Mouse (Mus musculus) stomach, postnatal 0 days (tissue): Measurements from ENCODE around the gene Ift172. TPM values are rescaled to one million over a fixed set of nuclear protein-coding genes. Genes with fewer than 3 reads are reported as not detected.

Source experiments
- ATAC-seq: fragments of 200-750 bp; cut with Nextera tagmentation; 2 replicates; pipeline ENCODE4 v1.8.0; 2017; ENCODE audit not compliant: low FRiP score, low TSS enrichment
- DNase-seq: peaks from one replicate; pipeline ENCODE4 v3.0.0-alpha.2; 2016; ENCODE audit warnings: low spot score
- H3K27ac ChIP-seq: fragments of 300-500 bp; sonication (generic); replicated peaks from 2 replicates; pipeline ENCODE4 v1.5.1; 2014; ENCODE audit warnings: mild to moderate bottlenecking, control low read depth
- H3K27me3 ChIP-seq: fragments of 300-500 bp; sonication (generic); 2 replicates; pipeline ENCODE4 v1.6.1; 2014; ENCODE audit warnings: low read length; ENCODE audit not compliant: control insufficient read depth, insufficient read depth
- H3K36me3 ChIP-seq: fragments of 300-500 bp; sonication (generic); 2 replicates; pipeline ENCODE4 v1.6.1; 2014; ENCODE audit warnings: low read length, mixed read lengths; ENCODE audit not compliant: control insufficient read depth, insufficient read depth
- H3K4me1 ChIP-seq: fragments of 300-500 bp; sonication (generic); replicated peaks from 2 replicates; pipeline ENCODE4 v1.6.1; 2014; ENCODE audit warnings: antibody characterized with exemption; ENCODE audit not compliant: control insufficient read depth, insufficient read depth
- H3K4me2 ChIP-seq: fragments of 300-500 bp; sonication (generic); replicated peaks from 2 replicates; pipeline ENCODE4 v1.6.1; 2014; ENCODE audit warnings: low read depth, mild to moderate bottlenecking, control low read depth, moderate library complexity
- H3K4me3 ChIP-seq: fragments of 300-500 bp; sonication (generic); 2 replicates; pipeline ENCODE4 v1.5.1; 2014; ENCODE audit warnings: low read depth, low read length, control low read depth
- H3K9ac ChIP-seq: fragments of 300-500 bp; sonication (generic); 2 replicates; pipeline ENCODE4 v1.6.1; 2014; ENCODE audit warnings: mild to moderate bottlenecking, low read length, control low read depth, mixed read lengths
- H3K9me3 ChIP-seq: fragments of 300-500 bp; sonication (generic); 2 replicates; pipeline ENCODE4 v1.6.1; 2016; ENCODE audit warnings: low read length; ENCODE audit not compliant: control insufficient read depth
- CTCF ChIP-seq: IDR thresholded peaks from 2 replicates; pipeline ENCODE4 v1.5.1; 2016; ENCODE audit warnings: antibody characterized with exemption, low read depth, mild to moderate bottlenecking, moderate library complexity
- EP300 ChIP-seq: optimal IDR thresholded peaks from 2 replicates; pipeline ENCODE3; 2016; ENCODE audit warnings: antibody characterized with exemption
- WGBS: fragments of 180-500 bp; shearing (Covaris S2); extraction: QIAGEN DNeasy Blood & Tissue Kit; methylation state at CpG from one replicate; pipeline ENCODE4 v1.1.7; 2014; 5-methylcytosine and 5-hydroxymethylcytosine counted together
- polyA plus RNA-seq: library from polyadenylated mRNA; unstranded; fragments of >200 nt; fragmentation: Nextera tagmentation; extraction: Ambion mirVana; gene quantifications from 2 replicates; pipeline ENCODE4 v1.2.1, GENCODE M21; 2015

Ift172 gene
- polyA plus RNA-seq, 1 experiment from 2014 or later: 20.3 TPM

DNA sequence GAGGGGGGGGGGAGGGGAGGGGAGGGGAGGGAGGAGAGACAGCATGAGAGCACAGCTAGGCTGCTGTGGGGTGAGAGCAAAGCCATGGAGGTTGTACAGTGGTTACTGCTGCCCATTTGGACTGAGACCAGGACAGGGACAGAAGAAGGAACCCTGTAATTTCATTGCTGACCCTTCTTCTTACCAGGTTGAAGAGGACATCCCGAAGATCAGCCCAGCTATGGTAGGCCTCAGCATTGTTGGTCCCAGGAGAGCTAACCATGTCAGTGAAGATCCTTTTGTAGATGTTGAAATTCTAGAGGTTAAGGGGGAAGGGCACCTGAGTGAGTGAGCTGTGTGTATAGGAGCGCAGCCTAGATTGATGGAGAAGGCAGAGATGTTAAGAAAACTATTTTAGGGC, 35.5 kb downstream of the Ift172 start:
- Histone ChIP-seq H3K9me3 (no peaks in the 10 kb centered on the region), H3K36me3 (peaks cover 20% of the 10 kb centered on the region), H3K9ac (no peak overlapping the region), H3K4me1 (no peaks in the 10 kb centered on the region), H3K27ac (peak overlapping the region; percentile 42), H3K4me3 (no peak overlapping the region), H3K4me2 (no peak overlapping the region), H3K27me3 (no peaks in the 10 kb centered on the region)
- TF ChIP-seq EP300 (no peak), CTCF (no peak)
- DNase-seq (no peak), ATAC-seq (no peak)
- WGBS: 95% methylated on average over 2 of the region's 2 CpGs

DNA sequence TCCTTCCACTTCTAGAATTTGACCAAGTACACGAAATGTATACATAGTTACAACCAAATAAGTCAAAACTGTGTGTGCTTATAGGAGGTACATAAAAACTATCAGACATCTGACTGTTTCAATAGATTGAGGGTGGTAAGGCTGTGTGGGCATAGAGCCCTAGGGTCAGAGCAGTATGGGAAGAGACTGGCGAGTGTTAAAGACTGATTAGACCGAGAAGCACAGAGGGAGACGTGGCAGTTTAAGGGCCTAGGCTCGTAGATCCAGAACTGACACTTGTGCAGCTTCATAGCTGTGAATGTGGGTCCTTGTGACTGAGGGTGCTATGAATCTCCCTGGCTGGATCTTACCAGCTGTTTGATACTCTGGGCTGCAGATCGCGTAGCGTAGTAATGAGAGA, 36.0 kb downstream of the Ift172 start:
- no peak for DNase-seq
- Histone ChIP-seq H3K4me2 (0 out of 2 replicates have a peak overlapping the region, but pooled peaks have one; percentile 1), H3K27me3 (no peaks in the 10 kb centered on the region), H3K36me3 (peaks cover 18% of the 10 kb centered on the region), H3K27ac (peak overlapping the region; percentile 42), H3K4me3 (no peak overlapping the region), H3K9me3 (no peaks in the 10 kb centered on the region), H3K4me1 (no peaks in the 10 kb centered on the region), H3K9ac (no peak overlapping the region)
- 69% methylated on average over 8 of the region's 8 CpGs for WGBS
- ATAC-seq: no peak
- TF ChIP-seq EP300 (no peak), CTCF (no peak)

DNA sequence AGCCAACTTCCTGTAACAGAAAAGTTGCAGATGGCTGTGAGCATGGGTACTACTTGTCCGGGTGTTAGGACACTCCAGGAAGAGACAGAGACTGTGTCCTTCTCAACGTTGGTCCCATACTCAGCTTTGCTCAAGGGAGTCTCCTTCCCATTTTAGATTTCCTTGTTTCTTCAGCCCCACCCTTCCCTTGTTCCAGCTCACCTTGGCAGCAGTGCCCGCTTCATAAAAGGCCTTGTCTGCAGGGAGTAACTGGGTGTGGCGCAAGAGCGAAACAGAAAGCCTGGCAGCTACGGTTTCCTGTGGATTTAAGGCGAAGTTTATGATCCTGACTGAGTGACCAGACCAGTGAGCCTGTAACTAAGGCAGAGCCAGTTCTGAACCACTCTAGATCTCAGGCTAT, 36.5 kb downstream of the Ift172 start:
- Histone ChIP-seq H3K27me3 (no peaks in the 10 kb centered on the region), H3K4me1 (no peaks in the 10 kb centered on the region), H3K9me3 (no peaks in the 10 kb centered on the region), H3K9ac (0 out of 2 replicates have a peak overlapping the region, but pooled peaks have one; percentile 13), H3K36me3 (peaks cover 19% of the 10 kb centered on the region), H3K4me3 (no peak overlapping the region), H3K4me2 (peak overlapping the region; percentile 38), H3K27ac (peak overlapping the region; percentile 82)
- ATAC-seq (peak; percentile 66), DNase-seq (peak; percentile 89)
- TF ChIP-seq EP300 (no peak), CTCF (no peak)
- WGBS: 31% methylated on average over 7 of the region's 7 CpGs

DNA sequence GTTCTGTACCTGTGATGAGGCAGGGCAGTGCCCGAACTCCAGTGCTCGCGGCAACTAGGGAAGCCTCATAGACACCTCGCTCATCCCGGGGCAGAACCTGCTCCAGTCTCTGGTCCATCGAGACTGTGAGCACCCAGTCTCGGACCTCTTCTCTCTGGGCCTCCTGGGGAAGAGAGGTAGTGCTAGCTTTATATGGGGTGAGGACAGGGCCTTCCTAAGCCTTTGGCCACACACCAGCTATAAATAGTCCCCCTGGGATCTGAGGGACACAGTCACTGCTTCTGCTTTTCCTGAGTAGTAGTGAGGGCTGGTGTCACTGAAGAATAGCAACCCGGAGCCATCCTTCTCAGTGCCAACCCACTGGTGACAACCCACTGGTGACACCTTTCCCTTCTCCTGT, 37.1 kb downstream of the Ift172 start:
- WGBS: 86% methylated on average over 8 of the region's 8 CpGs

DNA sequence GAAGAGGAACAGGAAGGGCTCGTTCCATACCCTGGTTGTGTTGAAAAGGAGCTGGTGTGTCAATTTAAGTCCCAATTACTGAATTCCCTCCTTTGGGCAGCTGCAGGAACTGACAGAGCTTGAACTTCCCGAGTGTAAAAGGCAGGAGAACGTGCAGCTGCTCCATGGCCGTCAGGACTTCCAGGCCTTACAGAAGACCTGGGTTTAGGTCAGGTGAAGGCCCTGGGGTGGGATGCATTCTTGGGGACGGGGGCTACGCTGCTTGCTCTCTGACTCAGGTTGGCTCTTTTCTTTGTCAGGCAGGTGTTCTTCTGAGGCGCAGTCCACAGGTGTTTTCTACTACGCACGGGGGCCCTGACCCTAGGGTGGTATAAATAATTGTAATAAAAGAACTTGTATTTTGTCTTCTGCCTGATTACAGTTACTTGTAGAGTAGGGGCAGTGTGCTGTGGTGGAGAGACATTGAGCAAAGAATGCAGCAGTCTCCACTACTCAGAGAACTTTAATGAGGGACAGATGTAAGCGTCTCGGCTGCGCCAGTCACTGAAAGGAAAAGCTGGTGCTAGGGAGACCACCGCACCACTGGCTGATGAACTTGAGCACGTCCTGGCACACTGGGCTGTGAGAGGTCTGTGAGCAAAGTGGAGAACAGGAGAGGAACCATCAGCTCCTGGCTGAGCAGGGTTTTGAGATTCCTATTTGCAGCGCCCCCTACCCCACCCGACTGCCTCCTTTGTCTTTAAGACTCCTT, 37.9 kb downstream of the Ift172 start:
- H3K4me1 ChIP-seq: no peaks in the 10 kb centered on the region
- no peaks in the 10 kb centered on the region for H3K27me3 ChIP-seq
- no peaks in the 10 kb centered on the region for H3K9me3 ChIP-seq
- DNase-seq: no peak
- H3K27ac ChIP-seq: peak overlapping the region; percentile 84
- WGBS: 61% methylated on average over 16 of the region's 16 CpGs
- peak overlapping the region; percentile 54 for H3K4me2 ChIP-seq
- no peak for ATAC-seq
- TF ChIP-seq CTCF (peak; percentile 18; the same call in 1 of the 2 replicates), EP300 (no peak)
- H3K4me3 ChIP-seq: peak overlapping the region; percentile 41; the same call in 1 of the 2 replicates
- H3K36me3 ChIP-seq: peaks cover 27% of the 10 kb centered on the region
- H3K9ac ChIP-seq: no peak overlapping the region; the same call in 1 of the 2 replicates

More for the DNA sequence above, 37.1 kb downstream of the Ift172 start:
- Histone ChIP-seq H3K4me2 (peak overlapping the region; percentile 38), H3K4me1 (no peaks in the 10 kb centered on the region), H3K27ac (peak overlapping the region; percentile 82), H3K27me3 (no peaks in the 10 kb centered on the region), H3K9ac (no peak overlapping the region), H3K4me3 (no peak overlapping the region), H3K9me3 (no peaks in the 10 kb centered on the region), H3K36me3 (peaks cover 24% of the 10 kb centered on the region)
- no peak for ATAC-seq
- DNase-seq: no peak
- TF ChIP-seq CTCF (no peak), EP300 (no peak)

DNA sequence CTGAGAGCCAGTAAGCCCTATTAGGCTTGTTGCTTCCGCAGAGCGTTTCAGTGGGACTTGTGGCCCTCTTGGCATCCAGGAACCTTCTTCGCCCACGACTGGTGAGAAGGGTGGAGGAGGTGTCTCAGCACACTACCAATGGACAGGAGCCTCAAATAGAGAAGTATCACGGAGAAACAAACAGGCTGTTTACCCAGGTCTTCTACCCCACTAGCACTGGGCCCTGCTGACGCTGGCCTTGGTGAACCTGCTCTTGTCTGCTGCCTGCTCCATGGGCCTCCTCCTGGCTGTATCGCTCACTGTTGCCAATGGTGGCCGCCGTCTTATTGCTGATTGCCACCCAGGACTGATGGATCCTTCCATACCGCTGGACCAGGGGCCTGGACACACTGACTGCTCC, 38.8 kb downstream of the Ift172 start:
- peak; percentile 36 for DNase-seq
- H3K9me3 ChIP-seq: no peaks in the 10 kb centered on the region
- H3K4me2 ChIP-seq: peak overlapping the region; percentile 54
- no peak for ATAC-seq
- peak overlapping the region; percentile 48 for H3K9ac ChIP-seq
- peak overlapping the region; percentile 41 for H3K4me3 ChIP-seq
- peak overlapping the region; percentile 84 for H3K27ac ChIP-seq
- no peaks in the 10 kb centered on the region for H3K27me3 ChIP-seq
- no peaks in the 10 kb centered on the region for H3K4me1 ChIP-seq
- TF ChIP-seq CTCF: 0 out of 2 replicates have a peak, but pooled peaks have one; percentile 3
- no peak for TF ChIP-seq EP300
- WGBS: 47% methylated on average over 10 of the region's 10 CpGs
- peaks cover 30% of the 10 kb centered on the region for H3K36me3 ChIP-seq
